Mouse (Mus musculus) MEL (cell line): ENCODE measurements at regions not wholly inside any gene's neighbourhood (a gene's known extent, or its start where the extent isn't known, plus 50 kb on each side); places are given as distances from the start of the nearest gene placed in this dataset.

Source experiments
- HCFC1 ChIP-seq: IDR thresholded peaks from 2 replicates; pipeline ENCODE4 v1.6.1; 2012; ENCODE audit warnings: low read depth, mild to moderate bottlenecking, inconsistent platforms, low read length, improper control_type of control experiment, moderate library complexity
- POLR2A ChIP-seq, 2 experiments: IDR thresholded peaks; 2 replicates each; pipeline ENCODE4 v1.6.1; 2011 to 2012; ENCODE audit warnings: low read length in 2 of 2, mild to moderate bottlenecking in 2 of 2, control low read depth in 1 of 2, improper control_type of control experiment in 1 of 2, low read depth in 1 of 2, moderate library complexity in 1 of 2; ENCODE audit not compliant: control insufficient read depth in 1 of 2, insufficient read depth in 1 of 2, poor library complexity in 1 of 2
- SMC3 ChIP-seq: IDR thresholded peaks from 2 replicates; pipeline ENCODE4 v1.6.1; 2011; ENCODE audit warnings: low read depth, low read length, improper control_type of control experiment

DNA sequence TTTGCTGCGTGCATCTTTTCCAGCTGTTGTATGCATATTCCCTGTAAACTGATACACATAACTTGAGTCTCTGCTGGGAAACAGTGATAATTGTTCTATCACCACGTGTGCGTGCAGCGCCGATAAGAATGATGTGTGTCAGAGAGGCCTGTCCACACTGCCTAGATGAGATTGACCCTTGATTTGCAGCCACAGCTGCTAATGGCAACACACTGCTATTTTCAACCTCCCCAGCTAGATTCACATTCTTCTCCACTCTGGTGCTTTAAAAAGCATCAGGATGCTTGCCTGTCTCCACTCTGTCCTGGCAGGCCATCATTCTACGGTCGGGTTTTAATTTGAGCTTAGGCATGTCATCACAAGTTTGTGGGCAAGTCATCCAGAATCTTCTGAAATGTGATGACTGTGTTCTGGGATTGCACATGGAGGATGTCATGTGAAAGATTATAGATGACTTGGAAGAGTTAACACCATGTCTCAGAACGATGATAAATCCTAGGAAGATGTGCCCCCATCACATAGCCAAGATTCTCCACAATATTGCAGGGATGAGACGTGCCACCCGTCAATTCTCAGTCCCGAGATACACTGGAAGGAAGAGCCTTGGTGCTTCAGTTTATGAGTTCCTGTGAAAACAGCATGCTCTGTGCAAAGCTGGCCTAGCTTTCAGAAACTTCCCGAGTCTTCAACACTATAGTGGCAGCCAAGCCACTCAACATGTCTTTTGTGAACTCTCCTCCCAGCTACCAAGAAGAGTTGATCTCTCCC lies 123.6 kb upstream of the Nrip1 start:
- no peak for TF ChIP-seq HCFC1
- no peak for TF ChIP-seq POLR2A (IDR thresholded peaks at IDR 0.05; ENCODE audit: control insufficient read depth in 1 of 2, insufficient read depth in 1 of 2, low read depth in 1 of 2, low read length in 2 of 2, poor library complexity in 1 of 2)
- TF ChIP-seq SMC3 = no peak
